Mouse (Mus musculus): Measurements from ENCODE around the gene Exoc8. TPM values are rescaled to one million over a fixed set of nuclear protein-coding genes. Genes with fewer than 3 reads are reported as not detected.

The Exoc8 gene
- polyA plus RNA-seq, 1 experiment from 2014 or later = 10.5 TPM

DNA sequence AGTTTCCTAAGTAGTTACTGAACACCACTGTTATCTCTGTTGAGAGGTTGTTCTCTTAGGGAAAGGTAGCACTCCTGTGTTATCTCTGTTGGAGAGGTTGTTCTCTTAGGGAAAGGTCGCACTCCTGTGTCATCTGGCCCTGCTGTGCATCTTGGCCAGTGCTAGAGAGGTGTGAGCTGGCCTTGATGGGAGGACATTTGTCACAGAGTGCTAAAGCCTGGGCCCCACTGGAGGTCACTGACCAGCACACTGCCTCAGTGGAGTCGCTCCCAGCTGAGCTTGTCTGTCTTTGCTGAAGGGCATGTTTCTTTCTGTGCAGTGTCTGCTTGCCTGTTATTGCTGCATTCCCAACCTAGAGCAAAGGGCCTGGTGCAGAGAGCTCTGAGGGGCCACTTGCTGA is 30.4 kb downstream of the Exoc8 start:
- no peak overlapping the region; the same call in 1 of the 2 replicates for H3K27ac ChIP-seq
- H3K36me3 ChIP-seq = peaks cover 45% of the 10 kb centered on the region
- WGBS (ENCODE audit: insufficient replicate concordance) = 48% methylated on average over 2 of the region's 2 CpGs

DNA sequence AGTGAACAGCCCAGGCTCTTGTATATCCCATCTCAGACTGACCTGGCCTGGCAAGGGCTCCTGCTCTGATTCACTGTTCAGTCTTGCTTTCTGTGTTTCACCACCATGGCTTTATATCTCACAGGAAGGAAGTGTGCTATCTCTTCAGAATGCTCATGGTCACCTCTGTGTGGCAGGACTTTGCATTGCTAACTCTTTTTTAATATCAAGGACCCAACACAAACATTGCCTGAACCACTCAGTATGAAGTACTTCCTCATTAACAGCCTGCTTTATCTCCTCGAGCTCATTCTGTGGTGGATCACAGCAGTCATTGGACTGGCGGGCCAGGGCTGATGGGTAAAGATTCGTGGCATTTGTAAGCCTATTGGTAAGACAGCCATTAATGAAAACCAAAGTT is 30.8 kb downstream of the Exoc8 start:
- no peak for ATAC-seq
- 0 out of 2 replicates have a peak overlapping the region, but pooled peaks have one; percentile 4 for H3K4me2 ChIP-seq
- WGBS (ENCODE audit: insufficient replicate concordance) = 12% methylated on average over 3 of the region's 3 CpGs
- H3K36me3 ChIP-seq = peaks cover 41% of the 10 kb centered on the region
- no peaks in the 10 kb centered on the region for H3K27me3 ChIP-seq (replicated peaks)
- no peak overlapping the region; the same call in 1 of the 2 replicates for H3K27ac ChIP-seq
- H3K9ac ChIP-seq = no peak overlapping the region
- H3K4me3 ChIP-seq = no peak overlapping the region
- H3K9me3 ChIP-seq (replicated peaks) = no peaks in the 10 kb centered on the region
- H3K4me1 ChIP-seq = peaks cover 71% of the 10 kb centered on the region

More for the DNA sequence above, 30.4 kb downstream of the Exoc8 start:
- Histone ChIP-seq H3K4me3 (no peak overlapping the region), H3K4me1 (peaks cover 69% of the 10 kb centered on the region), H3K9me3 (replicated peaks) (no peaks in the 10 kb centered on the region), H3K4me2 (0 out of 2 replicates have a peak overlapping the region, but pooled peaks have one; percentile 4), H3K27me3 (replicated peaks) (no peaks in the 10 kb centered on the region), H3K9ac (no peak overlapping the region)
- ATAC-seq = no peak

DNA sequence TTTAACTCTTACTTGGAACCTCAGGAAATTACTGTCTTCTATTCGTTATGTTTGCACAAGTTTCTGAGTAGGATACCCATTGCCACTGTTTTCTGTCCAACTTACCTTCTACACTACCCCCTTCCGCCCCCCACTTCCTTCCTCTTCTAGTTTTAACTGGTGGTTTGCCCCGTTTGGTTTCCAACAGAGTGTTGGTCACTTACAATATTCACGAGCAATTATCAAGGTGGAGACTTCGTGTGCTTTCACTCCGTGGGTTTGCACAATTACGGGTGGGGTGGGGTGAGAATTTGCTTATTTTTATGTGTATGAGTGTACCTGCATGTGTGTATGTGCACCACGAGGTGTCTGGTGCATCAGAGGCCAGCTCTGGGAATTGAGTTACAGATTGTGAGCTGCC is 33.8 kb downstream of the Exoc8 start:
- H3K36me3 ChIP-seq = peaks cover 46% of the 10 kb centered on the region
- peak overlapping the region; percentile 86 for H3K4me2 ChIP-seq
- H3K27me3 ChIP-seq (replicated peaks) = no peaks in the 10 kb centered on the region
- ATAC-seq = no peak
- H3K9me3 ChIP-seq (replicated peaks) = no peaks in the 10 kb centered on the region
- peak overlapping the region; percentile 95 for H3K4me3 ChIP-seq
- H3K9ac ChIP-seq = peak overlapping the region; percentile 92
- WGBS (ENCODE audit: insufficient replicate concordance) = 3% methylated on average over 8 of the region's 8 CpGs
- H3K27ac ChIP-seq = peak overlapping the region; percentile 89
- H3K4me1 ChIP-seq = peaks cover 80% of the 10 kb centered on the region

DNA sequence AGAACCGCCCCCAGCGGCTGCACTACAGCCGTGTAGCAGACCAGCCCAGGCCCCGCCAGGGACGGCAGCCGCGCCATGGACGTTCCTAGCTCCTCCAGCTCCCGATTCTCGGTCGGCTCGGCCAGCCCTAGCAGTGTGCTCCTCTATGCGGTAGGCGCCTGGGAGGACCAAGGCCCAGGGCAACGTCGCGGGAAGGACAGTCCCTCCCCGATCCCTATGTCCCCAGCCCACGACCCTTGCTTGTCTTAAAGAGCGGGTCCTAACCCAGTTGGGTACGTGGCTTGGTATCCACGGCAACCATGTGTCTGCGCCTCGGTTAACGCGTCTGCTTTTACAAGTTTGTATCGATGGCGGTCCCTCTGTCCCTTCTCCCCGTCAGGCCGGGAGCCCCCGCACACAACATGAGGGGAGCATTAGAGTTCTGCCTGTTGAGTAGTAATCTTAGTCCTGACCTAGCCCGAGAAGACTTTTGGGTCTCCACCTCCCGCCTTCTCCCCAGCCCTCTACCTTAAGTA is 34.3 kb downstream of the Exoc8 start:
- no peak; the same call in 1 of the 2 replicates for ATAC-seq
- peak overlapping the region; percentile 95 for H3K4me3 ChIP-seq
- no peaks in the 10 kb centered on the region for H3K27me3 ChIP-seq (replicated peaks)
- H3K27ac ChIP-seq = peak overlapping the region; percentile 89
- H3K4me1 ChIP-seq = peaks cover 85% of the 10 kb centered on the region
- WGBS (ENCODE audit: insufficient replicate concordance) = under 1% methylated on average over 33 of the region's 33 CpGs
- no peaks in the 10 kb centered on the region for H3K9me3 ChIP-seq (replicated peaks)
- H3K36me3 ChIP-seq = peaks cover 49% of the 10 kb centered on the region
- H3K4me2 ChIP-seq = peak overlapping the region; percentile 86
- peak overlapping the region; percentile 92 for H3K9ac ChIP-seq

DNA sequence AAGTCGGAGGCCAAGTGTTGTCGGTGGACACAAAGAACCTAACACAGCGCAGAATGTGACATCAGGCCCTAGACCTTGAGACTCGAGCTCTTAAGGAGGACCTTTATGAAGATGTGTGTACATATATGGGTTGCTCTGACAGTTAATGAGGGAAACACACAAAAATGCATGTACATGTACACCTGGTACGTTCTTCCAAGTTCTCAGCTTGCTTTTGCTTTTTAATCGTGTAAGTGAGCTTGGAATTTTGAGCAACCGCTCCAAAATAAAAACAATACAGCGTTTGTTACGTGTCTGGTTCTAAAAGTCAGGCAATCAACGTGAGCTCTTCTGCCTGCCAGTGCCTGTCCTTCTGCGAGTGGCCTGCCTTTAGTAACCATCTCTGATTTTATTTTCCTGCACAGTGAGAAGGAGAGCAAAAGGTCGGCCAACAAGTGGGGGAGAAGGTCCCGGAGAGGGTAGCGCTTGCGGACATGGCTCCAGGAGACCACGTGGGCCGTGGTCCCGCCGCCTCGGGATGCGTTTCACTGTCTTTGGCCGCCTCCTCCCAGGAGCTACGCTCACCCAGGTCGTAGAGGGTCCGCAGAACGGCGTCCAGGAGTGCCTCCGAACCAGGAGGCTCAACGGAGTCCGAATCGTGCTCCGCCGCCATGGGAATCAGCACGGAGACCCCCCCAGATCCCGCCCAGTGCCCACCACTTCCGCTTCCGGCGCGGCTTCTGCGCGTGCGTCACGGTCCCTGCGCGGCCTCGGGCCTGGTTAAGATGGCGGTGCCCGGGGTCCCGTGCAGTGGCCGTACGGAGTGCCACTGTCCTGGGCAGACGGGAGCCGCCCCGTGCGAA is 35.0 kb downstream of the Exoc8 start, which contains the start of the genes Gnpat and 2810004N23Rik:
Gnpat (plus strand) TSS at position 713 of the 842 bp plus-strand sequence.
2810004N23Rik (minus strand) TSS at position 800 of the 842 bp plus-strand sequence.
- H3K27me3 ChIP-seq (replicated peaks) = no peaks in the 10 kb centered on the region
- no peaks in the 10 kb centered on the region for H3K9me3 ChIP-seq (replicated peaks)
- H3K36me3 ChIP-seq = peaks cover 53% of the 10 kb centered on the region
- H3K9ac ChIP-seq = peak within 1 kb of the TSS; percentile 92
- 1% methylated on average over 55 of the region's 55 CpGs for WGBS (ENCODE audit: insufficient replicate concordance)
- H3K4me3 ChIP-seq = peak within 1 kb of the TSS; percentile 95
- ATAC-seq = peak; percentile 93
- peaks cover 84% of the 10 kb centered on the region for H3K4me1 ChIP-seq
- peak within 1 kb of the TSS; percentile 89 for H3K27ac ChIP-seq
- H3K4me2 ChIP-seq = peak within 1 kb of the TSS; percentile 86

DNA sequence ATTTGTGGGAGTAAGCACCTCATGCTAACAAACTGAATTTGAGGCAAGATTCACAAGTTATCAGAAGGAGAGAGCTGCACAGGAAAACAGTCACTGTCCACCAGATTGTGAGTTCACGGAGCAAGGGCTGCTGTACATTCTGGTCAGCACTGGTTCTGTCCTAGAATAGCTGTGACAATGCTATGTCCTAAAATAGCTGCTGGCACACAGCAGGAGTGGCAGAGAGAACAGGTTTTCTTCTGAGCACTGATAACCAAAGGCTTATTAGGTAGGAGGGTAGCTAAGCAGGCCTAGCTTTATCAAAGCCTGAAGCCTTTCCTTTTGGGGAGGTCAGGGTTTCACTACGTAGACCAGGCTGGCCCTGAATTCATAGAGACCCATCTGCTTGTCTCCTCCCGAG is 37.3 kb downstream of the Exoc8 start:
- Histone ChIP-seq H3K9me3 (replicated peaks) (no peaks in the 10 kb centered on the region; the same call in 1 of the 2 replicates), H3K4me1 (peaks cover 68% of the 10 kb centered on the region), H3K36me3 (peaks cover 62% of the 10 kb centered on the region), H3K4me2 (no peak overlapping the region), H3K4me3 (no peak overlapping the region), H3K9ac (no peak overlapping the region), H3K27me3 (replicated peaks) (no peaks in the 10 kb centered on the region), H3K27ac (no peak overlapping the region)
- ATAC-seq = no peak
- WGBS (ENCODE audit: insufficient replicate concordance) = 65% methylated on average over 3 of the region's 3 CpGs

DNA sequence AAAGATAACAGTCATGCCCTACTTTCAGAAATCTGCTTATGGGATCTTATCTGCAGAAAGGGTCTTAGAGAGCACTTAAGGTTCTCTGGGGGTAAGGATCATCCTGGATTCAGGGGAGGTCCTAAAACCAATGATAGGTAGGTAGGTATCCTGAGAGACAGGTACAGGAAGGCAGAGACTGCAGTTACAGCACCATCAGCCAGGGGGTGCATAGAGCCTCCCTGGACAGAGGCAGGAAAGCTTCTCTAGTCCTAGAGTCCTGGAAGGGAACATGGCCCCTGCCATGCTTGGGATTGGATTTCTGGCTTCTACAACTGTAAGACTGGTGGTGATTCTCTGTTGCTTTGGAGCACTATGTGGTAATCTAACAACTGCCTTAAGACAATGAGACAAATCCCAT is 38.0 kb downstream of the Exoc8 start:
- Histone ChIP-seq H3K27ac (no peak overlapping the region), H3K9me3 (replicated peaks) (no peaks in the 10 kb centered on the region; the same call in 1 of the 2 replicates), H3K9ac (no peak overlapping the region), H3K36me3 (peaks cover 68% of the 10 kb centered on the region), H3K4me1 (peaks cover 61% of the 10 kb centered on the region), H3K4me3 (no peak overlapping the region), H3K4me2 (no peak overlapping the region), H3K27me3 (replicated peaks) (no peaks in the 10 kb centered on the region)
- ATAC-seq = no peak

DNA sequence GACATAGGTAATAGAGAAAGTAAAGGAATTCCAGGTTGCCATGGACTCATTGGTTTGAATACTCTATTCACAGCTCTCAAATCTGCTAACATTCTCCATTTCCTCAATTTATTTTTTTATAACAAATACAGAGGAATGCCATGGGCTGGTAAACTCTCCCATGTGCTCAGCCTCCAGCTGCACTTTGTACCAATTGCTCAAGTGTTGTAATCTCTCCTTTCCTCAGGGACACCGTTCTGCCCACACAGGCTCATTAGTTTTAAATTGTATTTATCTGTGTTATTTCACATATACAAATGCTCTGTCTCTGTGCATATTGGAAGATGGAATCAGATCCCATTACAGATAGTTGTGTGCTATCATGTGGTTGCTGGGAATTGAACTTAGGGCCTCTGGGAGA is 44.0 kb downstream of the Exoc8 start:
- H3K27me3 ChIP-seq (replicated peaks) = no peaks in the 10 kb centered on the region
- no peak overlapping the region for H3K4me3 ChIP-seq
- H3K27ac ChIP-seq = no peak overlapping the region
- no peaks in the 10 kb centered on the region; the same call in 1 of the 2 replicates for H3K9me3 ChIP-seq (replicated peaks)
- H3K4me1 ChIP-seq = 0 out of 2 replicates have a peak, but pooled peaks cover 16% of the 10 kb centered on the region
- H3K36me3 ChIP-seq = peaks cover 63% of the 10 kb centered on the region
- H3K9ac ChIP-seq = no peak overlapping the region
- ATAC-seq = no peak
- H3K4me2 ChIP-seq = no peak overlapping the region
- 86% methylated on average over 1 of the region's 1 CpGs for WGBS (ENCODE audit: insufficient replicate concordance)

DNA sequence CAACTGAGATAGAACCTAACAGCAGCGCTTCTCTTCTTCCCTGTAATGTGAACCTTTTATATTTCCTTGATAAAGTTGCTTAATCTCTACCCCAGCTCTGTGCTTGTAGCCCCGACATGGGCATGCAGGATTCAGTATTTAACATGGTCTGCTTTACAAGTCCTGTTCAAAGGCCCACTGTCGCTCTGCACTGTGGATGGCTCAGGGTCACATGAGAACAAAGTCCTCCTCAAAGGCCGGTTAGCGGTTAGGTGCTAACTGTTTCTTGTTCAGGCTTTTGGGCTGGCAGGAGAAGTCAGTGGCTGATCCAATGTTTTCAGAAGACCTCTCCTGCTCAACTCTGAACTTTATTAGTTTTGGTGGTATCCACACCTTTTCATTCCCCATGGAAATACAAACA is 51.9 kb downstream of the Exoc8 start:
- no peak for ATAC-seq
- WGBS (ENCODE audit: insufficient replicate concordance) = 76% methylated on average over 5 of the region's 5 CpGs

DNA sequence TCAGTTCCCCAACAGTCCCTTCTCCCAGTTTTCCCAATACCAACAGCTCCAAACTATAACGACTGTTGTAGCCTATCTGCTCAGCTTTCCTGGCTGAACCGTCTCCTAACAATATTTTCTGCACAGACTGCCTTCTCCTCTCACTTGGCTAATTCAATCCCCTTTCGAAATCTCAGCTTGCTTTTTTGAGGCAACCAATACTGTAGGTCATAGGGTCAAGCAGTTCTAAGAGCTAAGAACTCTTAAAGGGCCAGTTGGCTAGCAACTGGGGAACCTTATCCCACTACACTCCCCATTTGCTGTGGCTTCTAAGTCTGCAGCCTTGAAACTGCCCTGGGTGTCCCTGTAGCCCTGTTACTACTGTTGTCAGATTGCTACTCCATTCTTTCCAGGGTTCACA is 52.4 kb downstream of the Exoc8 start:
- no peaks in the 10 kb centered on the region for H3K27me3 ChIP-seq (replicated peaks)
- H3K9me3 ChIP-seq (replicated peaks) = no peaks in the 10 kb centered on the region
- 64% methylated on average over 3 of the region's 3 CpGs for WGBS (ENCODE audit: insufficient replicate concordance)
- H3K9ac ChIP-seq = no peak overlapping the region
- no peak overlapping the region for H3K4me3 ChIP-seq
- ATAC-seq = no peak
- H3K4me2 ChIP-seq = no peak overlapping the region
- no peak overlapping the region for H3K27ac ChIP-seq
- H3K36me3 ChIP-seq = peaks cover 50% of the 10 kb centered on the region
- peaks cover 13% of the 10 kb centered on the region for H3K4me1 ChIP-seq

More for the DNA sequence above, 51.9 kb downstream of the Exoc8 start:
- Histone ChIP-seq H3K27ac (no peak overlapping the region), H3K9me3 (replicated peaks) (no peaks in the 10 kb centered on the region), H3K4me1 (peaks cover 13% of the 10 kb centered on the region), H3K27me3 (replicated peaks) (no peaks in the 10 kb centered on the region), H3K4me2 (no peak overlapping the region), H3K9ac (no peak overlapping the region), H3K36me3 (peaks cover 46% of the 10 kb centered on the region), H3K4me3 (no peak overlapping the region)

Measured in liver, embryonic 12.5 days (tissue).